Mouse (Mus musculus) heart, embryonic 12.5 days (tissue): Measurements from ENCODE around the gene Gtsf2. TPM values are rescaled to one million over a fixed set of nuclear protein-coding genes. Genes with fewer than 3 reads are reported as not detected.
"Not testable (repeated sequence)": the region's sequence is repeated elsewhere in the genome, so short reads cannot be mapped to it uniquely, and the experiment has no call there.

Experiments used
- ATAC-seq: fragments of 200-750 bp; cut with Nextera tagmentation; 2 replicates; pipeline ENCODE4 v1.8.0; 2017; ENCODE audit warnings: moderate TSS enrichment, moderate library complexity; ENCODE audit not compliant: insufficient number of reproducible peaks, low FRiP score
- H3K27ac ChIP-seq: fragments of 300-500 bp; sonication (generic); 2 replicates; pipeline ENCODE4 v1.5.1; 2016; ENCODE audit warnings: mild to moderate bottlenecking, moderate library complexity; ENCODE audit not compliant: poor library complexity, severe bottlenecking
- H3K27me3 ChIP-seq: fragments of 300-500 bp; sonication (generic); replicated peaks from 2 replicates; pipeline ENCODE4 v1.6.1; 2016; ENCODE audit warnings: mild to moderate bottlenecking, moderate library complexity
- H3K36me3 ChIP-seq: fragments of 300-500 bp; sonication (generic); 2 replicates; pipeline ENCODE4 v1.6.1; 2016; ENCODE audit warnings: mild to moderate bottlenecking, moderate library complexity
- H3K4me1 ChIP-seq: fragments of 300-500 bp; sonication (generic); replicated peaks from 2 replicates; pipeline ENCODE4 v1.6.1; 2016; ENCODE audit warnings: mild to moderate bottlenecking
- H3K4me2 ChIP-seq: fragments of 300-500 bp; sonication (generic); 2 replicates; pipeline ENCODE4 v1.6.1; 2016; ENCODE audit warnings: mild to moderate bottlenecking, moderate library complexity
- H3K4me3 ChIP-seq: fragments of 300-500 bp; sonication (generic); 2 replicates; pipeline ENCODE4 v1.5.1; 2016; ENCODE audit warnings: mild to moderate bottlenecking
- H3K9ac ChIP-seq: fragments of 300-500 bp; sonication (generic); 2 replicates; pipeline ENCODE4 v1.6.1; 2016; ENCODE audit warnings: mild to moderate bottlenecking, moderate library complexity
- H3K9me3 ChIP-seq: fragments of 300-500 bp; sonication (generic); replicated peaks from 2 replicates; pipeline ENCODE4 v1.6.1; 2016; ENCODE audit warnings: mild to moderate bottlenecking, moderate library complexity
- WGBS: fragments of 180-500 bp; shearing (Covaris S2); methylation state at CpG from one replicate; pipeline ENCODE4 v1.1.7; 2016; 5-methylcytosine and 5-hydroxymethylcytosine counted together
- polyA plus RNA-seq: library from polyadenylated mRNA; unstranded; fragments of >200 nt; fragmentation: Nextera tagmentation; extraction: Ambion mirVana; gene quantifications from 2 replicates; pipeline ENCODE4 v1.2.1, GENCODE M21; 2016

Gtsf2 gene
- polyA plus RNA-seq, 1 experiment from 2014 or later = not detected

DNA sequence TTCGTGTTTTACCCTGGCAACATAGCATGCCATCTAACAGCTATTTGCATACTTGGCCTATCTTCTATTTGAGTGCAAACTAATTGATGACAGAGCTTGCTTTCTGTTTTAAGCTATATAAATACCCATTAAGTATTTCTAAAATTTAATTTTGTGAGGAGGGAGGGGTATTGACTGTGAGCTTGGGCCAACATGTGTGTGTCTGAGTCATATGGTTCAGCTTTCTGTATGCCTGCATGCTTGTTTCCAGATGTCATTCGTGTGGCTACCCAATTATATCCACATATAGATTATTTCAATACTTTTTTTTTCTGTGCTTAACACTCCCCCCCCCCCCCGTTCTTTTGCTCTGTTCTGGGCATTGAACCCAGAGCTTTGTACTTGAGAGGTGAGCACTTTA is 24.0 kb upstream of the Gtsf2 start:
- Histone ChIP-seq H3K4me1 (peaks cover 8% of the 10 kb centered on the region), H3K27me3 (no peaks in the 10 kb centered on the region), H3K4me2 (no peak overlapping the region), H3K36me3 (no peaks in the 10 kb centered on the region), H3K4me3 (no peak overlapping the region), H3K9ac (no peak overlapping the region), H3K9me3 (no peaks in the 10 kb centered on the region), H3K27ac (no peak overlapping the region)
- 77% methylated on average over 3 of the region's 3 CpGs for WGBS
- ATAC-seq = no peak

DNA sequence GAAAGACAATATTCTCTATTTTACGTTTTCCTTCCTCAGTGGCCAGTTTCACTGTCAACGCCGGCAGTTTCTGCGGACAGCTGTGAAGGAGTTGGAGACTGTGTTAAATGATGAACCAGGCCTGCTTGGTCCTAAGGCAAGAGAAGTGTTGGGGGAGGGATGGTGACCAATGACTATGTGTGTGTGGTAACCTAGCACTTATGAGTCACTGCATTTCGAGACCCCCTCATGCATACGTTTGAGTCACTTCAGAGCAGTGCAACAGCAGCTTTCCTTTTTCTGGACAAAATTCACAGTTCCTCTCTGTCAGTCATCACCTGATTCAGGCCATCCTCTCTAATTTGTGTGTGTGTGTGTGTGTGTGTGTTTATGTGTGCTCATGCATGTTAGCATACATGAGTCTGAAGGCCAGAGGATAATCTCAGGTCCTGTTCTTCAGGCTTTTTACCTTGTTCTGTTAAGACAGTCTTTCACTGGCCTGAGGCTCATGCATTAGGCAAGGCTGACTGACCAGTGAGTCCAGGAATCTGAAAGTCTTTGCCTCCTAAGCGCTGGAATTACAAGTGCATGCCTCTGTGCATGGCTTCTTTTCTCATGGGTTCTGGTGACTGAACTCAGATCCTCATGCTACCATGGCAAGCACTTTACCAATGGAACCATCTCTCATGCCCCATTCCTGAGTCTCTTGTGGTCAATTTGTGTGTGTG is 23.4 kb upstream of the Gtsf2 start:
- no peaks in the 10 kb centered on the region for H3K36me3 ChIP-seq
- no peak overlapping the region for H3K27ac ChIP-seq
- no peak overlapping the region for H3K9ac ChIP-seq
- H3K9me3 ChIP-seq = no peaks in the 10 kb centered on the region
- 72% methylated on average over 7 of the region's 7 CpGs for WGBS
- ATAC-seq = no peak
- no peak overlapping the region for H3K4me3 ChIP-seq
- peaks cover 8% of the 10 kb centered on the region for H3K4me1 ChIP-seq
- no peak overlapping the region for H3K4me2 ChIP-seq
- no peaks in the 10 kb centered on the region for H3K27me3 ChIP-seq

DNA sequence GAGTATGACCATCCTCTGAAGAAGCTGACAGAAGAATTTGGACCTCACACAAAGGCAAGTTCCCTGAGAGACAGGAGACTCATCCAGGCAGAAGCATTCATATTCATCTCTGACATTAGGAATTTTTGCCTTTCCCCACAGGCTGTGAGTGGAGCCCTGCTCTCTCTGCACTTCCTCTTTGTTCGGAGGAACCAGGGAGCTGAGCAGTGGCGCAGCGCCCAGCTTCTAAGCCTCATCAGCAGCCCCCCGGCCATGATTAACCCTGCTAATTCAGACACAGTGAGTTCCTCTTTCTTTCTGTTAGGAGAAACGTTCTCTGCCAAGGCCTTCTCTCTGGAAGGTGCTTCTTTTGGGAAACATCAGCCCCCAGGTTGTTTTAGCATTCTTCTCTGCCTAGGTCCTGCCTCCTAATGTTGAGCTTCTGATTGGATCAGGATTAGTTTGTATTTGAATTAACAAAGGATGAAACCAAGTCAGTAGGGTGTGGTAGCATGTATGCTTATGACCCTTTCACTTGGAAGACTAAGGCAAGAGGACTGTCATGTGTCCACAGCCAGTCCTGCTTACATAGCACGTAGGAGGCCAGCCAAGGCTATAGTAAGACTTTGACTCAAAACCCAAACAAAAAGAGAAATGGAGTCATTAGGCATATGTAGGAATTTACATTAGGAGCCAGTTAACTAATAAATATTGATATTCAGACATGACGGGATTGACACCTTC is 14.4 kb upstream of the Gtsf2 start:
- 70% methylated on average over 7 of the region's 7 CpGs for WGBS
- no peak for ATAC-seq

DNA sequence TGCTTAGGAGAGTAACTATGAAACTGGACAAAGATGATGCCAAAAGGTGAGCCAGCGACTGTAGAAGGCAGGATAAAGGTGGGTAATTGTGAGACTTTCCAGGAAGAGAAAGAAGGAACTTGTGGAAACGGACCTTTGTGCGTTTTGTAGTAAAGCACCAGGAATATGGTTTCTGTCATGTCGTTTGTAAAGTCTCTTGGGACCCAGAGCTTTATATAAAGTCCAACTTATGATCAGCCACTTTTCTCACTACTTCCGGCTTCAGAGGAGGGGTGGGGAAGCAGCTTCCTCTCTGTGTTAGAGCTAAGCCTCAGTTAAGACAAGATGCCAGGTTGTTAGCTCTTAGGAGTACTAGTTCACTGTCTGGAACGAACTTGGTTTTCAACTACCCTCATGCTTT is 6.2 kb upstream of the Gtsf2 start:
- no peak overlapping the region for H3K4me2 ChIP-seq

More for the DNA sequence above, 14.4 kb upstream of the Gtsf2 start:
- no peaks in the 10 kb centered on the region for H3K27me3 ChIP-seq
- no peaks in the 10 kb centered on the region for H3K4me1 ChIP-seq
- H3K9me3 ChIP-seq = no peaks in the 10 kb centered on the region
- no peak overlapping the region for H3K27ac ChIP-seq
- no peak overlapping the region for H3K4me3 ChIP-seq
- no peaks in the 10 kb centered on the region for H3K36me3 ChIP-seq
- H3K9ac ChIP-seq = no peak overlapping the region
- H3K4me2 ChIP-seq = no peak overlapping the region

DNA sequence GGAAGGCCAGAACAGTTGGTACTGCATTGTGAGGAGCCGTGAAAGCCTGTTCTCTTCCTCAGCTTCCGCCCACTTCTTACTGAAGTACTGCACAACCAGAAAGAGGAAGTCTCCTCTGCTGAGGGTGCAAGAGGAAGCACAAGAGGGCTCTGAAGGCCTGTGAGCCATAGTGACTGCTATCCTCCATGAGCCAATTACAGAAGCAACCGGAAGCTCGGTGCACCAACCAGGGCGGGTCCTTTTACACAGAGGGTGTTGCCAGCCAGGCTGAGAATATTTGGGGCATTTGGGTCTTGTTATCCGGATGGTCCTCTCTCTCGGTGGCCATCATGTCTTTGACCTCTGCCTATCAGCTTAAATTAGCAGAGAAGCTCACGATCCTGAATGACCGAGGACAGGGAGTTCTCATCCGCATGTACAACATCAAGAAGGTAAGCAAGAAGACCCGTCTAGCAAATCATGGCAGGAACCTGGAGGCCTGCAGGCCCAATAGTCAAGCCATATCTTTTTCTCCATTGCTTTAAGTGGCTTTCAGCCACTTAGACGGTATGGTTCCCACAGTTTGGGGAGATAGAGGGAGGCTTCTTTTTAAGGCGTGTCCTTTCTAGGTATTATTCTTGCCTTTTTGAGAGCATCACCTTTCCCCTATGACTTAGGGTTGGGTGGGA is 5.4 kb upstream of the Gtsf2 start, which contains the start of gene Nckap1l:
TSS of gene Nckap1l (plus strand) at position 244 of the 668 bp plus-strand sequence.
- ATAC-seq = no peak
- Histone ChIP-seq H3K4me3 (no peak within 1 kb of the TSS), H3K4me2 (no peak within 1 kb of the TSS)

More for the DNA sequence above, 6.2 kb upstream of the Gtsf2 start:
- H3K9me3 ChIP-seq = no peaks in the 10 kb centered on the region
- H3K9ac ChIP-seq = no peak overlapping the region
- WGBS = 75% methylated on average over 6 of the region's 6 CpGs
- H3K4me3 ChIP-seq = no peak overlapping the region
- no peaks in the 10 kb centered on the region for H3K36me3 ChIP-seq
- no peaks in the 10 kb centered on the region for H3K27me3 ChIP-seq
- H3K27ac ChIP-seq = no peak overlapping the region
- no peaks in the 10 kb centered on the region for H3K4me1 ChIP-seq
- no peak for ATAC-seq

DNA sequence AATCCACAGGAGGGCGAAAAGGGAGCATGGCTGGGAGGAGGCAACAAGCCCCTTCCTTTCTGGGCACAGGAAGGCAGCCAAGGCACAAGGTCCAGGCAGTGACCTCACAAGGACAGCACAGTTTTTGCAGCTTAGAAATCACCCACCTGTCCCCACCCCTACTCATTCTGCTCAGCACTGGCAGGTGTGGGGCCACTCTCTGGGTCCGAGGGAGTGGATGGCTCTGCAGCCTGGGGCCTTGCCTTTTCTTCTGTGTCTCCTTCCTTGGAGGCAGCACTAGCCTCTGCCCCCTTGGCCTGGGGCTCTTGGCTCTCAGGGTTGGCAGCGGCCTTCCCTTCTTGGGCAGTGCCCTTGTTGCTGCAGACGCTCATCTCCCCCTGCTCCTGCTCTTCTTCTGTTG is 2.3 kb downstream of the Gtsf2 start:
- H3K36me3 ChIP-seq, H3K27me3 ChIP-seq, H3K4me1 ChIP-seq, ATAC-seq, H3K9me3 ChIP-seq, H3K4me2 ChIP-seq, H3K27ac ChIP-seq, H3K9ac ChIP-seq, H3K4me3 ChIP-seq: not testable (repeated sequence)
- WGBS = 71% methylated on average over 4 of the region's 4 CpGs

More for the DNA sequence above, 5.4 kb upstream of the Gtsf2 start, which contains the start of gene Nckap1l:
- H3K27ac ChIP-seq = no peak within 1 kb of the TSS
- H3K4me1 ChIP-seq = no peaks in the 10 kb centered on the region
- no peak within 1 kb of the TSS for H3K9ac ChIP-seq
- WGBS = 76% methylated on average over 13 of the region's 13 CpGs
- H3K27me3 ChIP-seq = no peaks in the 10 kb centered on the region
- no peaks in the 10 kb centered on the region for H3K36me3 ChIP-seq
- no peaks in the 10 kb centered on the region for H3K9me3 ChIP-seq

DNA sequence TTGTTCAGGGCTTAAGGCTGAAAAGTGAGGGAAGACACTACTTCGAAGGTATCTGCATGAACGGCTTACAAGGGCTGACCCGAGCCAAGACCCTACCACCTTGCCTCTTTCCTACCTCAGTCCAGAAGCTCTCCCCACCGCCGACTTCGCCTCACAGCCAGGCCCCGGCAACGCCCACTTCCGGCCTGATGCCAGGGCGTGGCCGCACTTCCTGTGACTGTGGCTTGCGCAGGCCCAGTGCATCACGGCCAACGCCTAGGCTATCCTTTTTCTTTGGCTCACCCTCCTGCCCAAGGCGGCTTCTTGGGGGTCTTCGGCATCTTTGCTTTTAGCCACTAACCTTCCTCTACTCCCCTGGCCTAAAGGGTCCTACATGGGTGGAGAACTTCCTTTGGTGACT is 18.0 kb downstream of the Gtsf2 start, which contains the start of gene Gtsf1:
TSS of gene Gtsf1 (minus strand) at position 230 of the 400 bp plus-strand sequence.
- H3K4me1 ChIP-seq = no peaks in the 10 kb centered on the region
- no peak for ATAC-seq
- H3K27me3 ChIP-seq = no peaks in the 10 kb centered on the region
- H3K9me3 ChIP-seq = no peaks in the 10 kb centered on the region; the same call in 1 of the 2 replicates
- no peak within 1 kb of the TSS for H3K27ac ChIP-seq
- no peaks in the 10 kb centered on the region for H3K36me3 ChIP-seq
- WGBS = 86% methylated on average over 16 of the region's 16 CpGs
- H3K4me2 ChIP-seq = no peak within 1 kb of the TSS
- H3K9ac ChIP-seq = no peak within 1 kb of the TSS
- no peak within 1 kb of the TSS for H3K4me3 ChIP-seq

DNA sequence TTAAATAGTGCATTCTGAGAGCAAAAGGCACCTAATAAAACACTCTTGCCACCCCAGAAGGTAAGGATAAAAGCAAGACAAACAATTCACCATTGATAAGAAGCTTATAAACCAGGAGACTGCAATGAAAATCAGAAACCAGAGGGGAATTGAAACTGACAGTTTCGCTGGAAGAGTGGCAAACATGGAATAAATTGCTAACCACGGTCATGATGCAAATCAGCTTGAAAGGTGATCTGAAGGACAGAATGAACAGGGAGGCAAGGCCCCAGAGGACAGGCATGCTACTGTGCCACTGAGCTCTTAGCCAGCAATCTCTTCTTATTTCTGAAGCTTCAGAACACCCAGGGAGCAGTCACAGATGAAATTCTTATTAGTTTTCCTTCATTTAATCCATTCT is 21.3 kb downstream of the Gtsf2 start:
- Histone ChIP-seq H3K36me3 (no peaks in the 10 kb centered on the region), H3K9me3 (no peaks in the 10 kb centered on the region; the same call in 1 of the 2 replicates), H3K4me3 (no peak overlapping the region), H3K9ac (no peak overlapping the region), H3K27me3 (no peaks in the 10 kb centered on the region), H3K4me2 (no peak overlapping the region), H3K4me1 (no peaks in the 10 kb centered on the region), H3K27ac (no peak overlapping the region)
- 41% methylated on average over 2 of the region's 2 CpGs for WGBS
- no peak for ATAC-seq

DNA sequence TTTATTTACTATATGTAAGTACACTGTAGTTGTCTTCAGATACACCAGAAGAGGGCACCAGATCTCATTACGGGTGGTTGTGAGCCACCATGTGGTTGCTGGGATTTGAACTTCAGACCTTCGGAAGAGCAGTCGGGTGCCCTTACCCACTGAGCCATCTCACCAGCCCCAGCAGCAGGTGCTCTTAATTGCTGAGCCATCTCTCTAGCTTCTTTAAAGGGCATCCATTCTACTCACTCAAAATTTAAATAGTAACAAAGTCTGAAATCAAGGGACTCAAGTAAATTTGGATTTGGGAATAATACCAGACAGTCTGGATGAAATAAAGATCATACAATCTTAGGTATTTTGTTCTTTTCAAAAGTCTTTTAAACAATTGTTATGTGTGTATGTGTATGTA is 42.7 kb downstream of the Gtsf2 start:
- WGBS = 70% methylated on average over 3 of the region's 3 CpGs
- not testable (repeated sequence) for H3K27me3 ChIP-seq, H3K4me3 ChIP-seq, H3K9me3 ChIP-seq, H3K4me1 ChIP-seq, ATAC-seq, H3K4me2 ChIP-seq, H3K36me3 ChIP-seq, H3K9ac ChIP-seq, H3K27ac ChIP-seq

DNA sequence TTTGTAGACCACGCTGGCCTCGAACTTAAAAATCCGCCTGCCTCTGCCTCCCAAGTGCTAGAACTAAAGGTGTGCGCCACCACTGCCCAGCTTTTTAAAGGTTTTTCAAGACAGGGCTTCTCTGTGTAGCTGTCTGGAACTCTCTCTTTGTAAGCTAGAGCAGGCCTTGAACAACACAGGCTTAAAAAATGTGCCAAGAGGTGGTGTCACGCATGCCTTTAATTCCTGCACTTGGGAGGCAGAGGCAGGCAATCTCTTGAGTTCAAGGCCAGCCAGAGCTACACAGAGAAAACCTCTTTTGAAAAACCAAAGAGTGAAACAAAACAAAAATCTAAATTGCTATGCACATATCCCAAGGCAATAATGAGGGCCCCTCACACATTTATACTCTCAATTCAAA is 46.9 kb downstream of the Gtsf2 start:
- no peak overlapping the region for H3K4me3 ChIP-seq
- no peaks in the 10 kb centered on the region for H3K9me3 ChIP-seq
- H3K4me2 ChIP-seq = no peak overlapping the region
- ATAC-seq = no peak
- no peaks in the 10 kb centered on the region for H3K4me1 ChIP-seq
- H3K27ac ChIP-seq = no peak overlapping the region
- WGBS = 89% methylated on average over 5 of the region's 5 CpGs
- no peaks in the 10 kb centered on the region for H3K27me3 ChIP-seq
- no peak overlapping the region for H3K9ac ChIP-seq
- no peaks in the 10 kb centered on the region for H3K36me3 ChIP-seq

DNA sequence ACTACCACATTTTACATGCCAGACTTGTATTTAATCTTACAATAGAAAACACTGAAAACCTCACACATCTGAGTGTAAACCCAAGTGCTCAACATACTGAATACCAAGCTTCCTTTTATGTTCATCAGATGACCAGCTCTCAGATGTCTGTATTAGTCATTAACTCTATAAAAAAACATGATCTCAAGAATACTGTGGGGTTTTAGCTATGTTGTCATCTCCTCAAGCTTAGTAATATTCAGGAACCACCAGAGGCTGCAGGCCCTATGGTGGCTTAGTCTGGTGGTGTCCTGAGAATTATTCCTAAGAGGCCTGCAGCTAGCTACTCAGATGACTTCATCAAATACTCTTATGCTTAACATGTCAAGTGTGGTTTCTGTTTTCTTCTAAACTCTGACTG is 54.7 kb downstream of the Gtsf2 start:
- H3K4me1 ChIP-seq = no peaks in the 10 kb centered on the region
- ATAC-seq = no peak
- no peaks in the 10 kb centered on the region for H3K36me3 ChIP-seq
- H3K27me3 ChIP-seq = no peaks in the 10 kb centered on the region
- no peak overlapping the region for H3K9ac ChIP-seq
- no peak overlapping the region for H3K27ac ChIP-seq
- no peak overlapping the region for H3K4me2 ChIP-seq
- H3K4me3 ChIP-seq = no peak overlapping the region
- no peaks in the 10 kb centered on the region for H3K9me3 ChIP-seq
